Mouse (Mus musculus): ENCODE results near the gene 2310007B03Rik.

- TF ChIP-seq CTCF (IDR thresholded peaks at IDR 0.05; ENCODE audit: extremely low read depth, insufficient read depth, insufficient read length, insufficient replicate concordance) (no peak), POLR2A (IDR thresholded peaks at IDR 0.05; ENCODE audit: low read depth, low read length) (no peak)
These were observed 25.7 kb downstream of the 2310007B03Rik start, which contains the start of gene Agxt for GRCm38 (mm10) chr1:93135036-93135526.

All from spleen, adult 2 months (tissue).